Mouse (Mus musculus): ENCODE measurements at regions not wholly inside any gene's neighbourhood (a gene's known extent, or its start where the extent isn't known, plus 50 kb on each side); places are given as distances from the start of the nearest gene placed in this dataset.
A peak's percentile ranks its signal among the peaks of the same experiment; 100 is the strongest.

DNA sequence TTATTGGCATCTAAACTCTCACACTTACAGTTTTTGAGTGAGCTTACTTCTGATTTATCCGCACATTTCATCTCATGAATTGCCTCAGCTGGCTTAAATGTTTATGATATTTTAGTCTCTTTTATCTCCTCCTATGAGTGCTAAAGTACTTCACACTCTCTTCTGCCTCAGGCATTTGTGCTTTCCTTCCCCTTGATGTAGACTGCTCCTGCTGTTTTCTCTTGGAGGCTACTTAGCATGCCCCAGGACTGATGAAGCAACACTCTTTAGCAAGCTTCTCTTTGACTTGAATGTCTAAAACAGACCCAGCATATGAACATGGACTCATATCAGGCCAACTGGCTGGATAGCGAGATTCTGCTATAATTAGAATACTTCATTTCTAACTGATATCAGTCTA lies 882.8 kb downstream of the Tecrl start:
- DNase-seq, result no peak

DNA sequence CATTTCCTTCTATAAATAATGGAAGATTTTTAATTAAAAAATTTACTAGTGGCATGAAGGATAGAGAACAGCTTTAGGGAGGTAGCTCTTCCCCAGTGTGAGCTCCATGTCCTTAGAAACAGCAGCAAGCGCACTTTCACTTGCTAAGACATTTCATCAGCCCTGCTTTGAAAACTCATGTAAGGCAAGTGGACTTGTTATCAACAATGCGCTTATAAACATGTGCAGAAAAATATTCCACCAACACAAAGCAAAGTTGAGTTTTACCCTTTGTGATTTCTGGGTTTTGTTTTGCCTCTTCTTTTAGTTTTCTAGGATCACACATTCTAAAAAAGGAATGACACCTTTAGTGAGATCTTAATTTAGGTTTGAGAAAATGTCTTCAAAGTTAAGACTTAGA lies 890.7 kb downstream of the Tecrl start:
- no peak for DNase-seq

DNA sequence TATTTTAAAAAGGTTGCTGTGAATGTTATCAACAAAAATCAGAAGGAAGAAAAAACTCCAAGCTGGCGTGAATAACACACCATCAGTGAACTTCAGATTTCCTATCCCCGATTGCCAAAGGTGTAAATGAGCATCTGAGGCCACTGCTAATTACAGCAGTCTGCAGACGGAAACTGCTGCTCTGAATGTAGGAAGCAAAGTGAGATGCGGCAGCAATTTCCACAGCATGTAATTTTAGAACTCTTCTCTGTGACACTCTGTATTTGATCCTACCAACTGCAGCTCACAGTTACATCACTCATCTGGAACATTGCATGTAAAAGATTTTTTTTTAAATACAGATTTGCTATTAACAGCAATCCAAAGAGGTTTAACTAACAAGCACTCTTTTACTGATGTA lies 913.7 kb downstream of the Tecrl start:
- DNase-seq, result no peak

DNA sequence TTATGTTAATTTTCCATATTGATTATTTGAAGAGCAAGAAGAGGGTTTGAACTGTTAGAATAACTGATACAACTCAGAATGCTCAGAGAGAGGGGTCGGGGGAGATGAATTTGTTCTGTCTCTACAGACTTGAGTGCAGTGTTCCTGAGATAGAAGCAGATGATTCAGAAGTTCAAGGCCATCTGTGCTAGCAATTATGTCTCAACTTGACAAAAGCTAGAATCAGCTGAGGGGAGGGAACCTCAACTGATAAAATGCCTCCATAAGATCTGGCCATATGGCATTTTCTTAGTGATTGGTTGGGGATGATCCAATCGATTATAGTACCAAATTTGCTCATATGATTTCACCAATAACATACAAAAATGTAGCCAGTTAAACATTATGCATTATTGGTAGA lies 914.9 kb downstream of the Tecrl start:
- DNase-seq, result no peak

DNA sequence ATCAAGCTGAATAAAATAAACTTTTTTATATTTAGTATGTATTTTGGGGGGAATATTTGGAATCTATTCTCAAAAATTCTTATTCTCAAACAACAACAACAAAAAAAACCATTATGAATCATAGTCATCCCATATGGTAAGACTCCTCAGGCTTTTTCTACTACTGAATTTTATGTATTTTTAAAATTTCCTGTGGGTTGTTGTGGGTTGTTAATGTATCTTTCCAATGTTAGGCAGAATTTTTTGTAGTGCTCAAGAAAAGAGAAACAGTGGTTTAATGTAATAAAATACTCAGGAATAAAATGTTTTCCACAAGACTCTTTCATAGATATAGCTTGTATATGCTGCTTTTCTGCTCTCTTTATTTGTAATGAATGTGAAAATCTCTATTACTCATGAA lies 934.6 kb downstream of the Tecrl start:
- DNase-seq, result no peak

DNA sequence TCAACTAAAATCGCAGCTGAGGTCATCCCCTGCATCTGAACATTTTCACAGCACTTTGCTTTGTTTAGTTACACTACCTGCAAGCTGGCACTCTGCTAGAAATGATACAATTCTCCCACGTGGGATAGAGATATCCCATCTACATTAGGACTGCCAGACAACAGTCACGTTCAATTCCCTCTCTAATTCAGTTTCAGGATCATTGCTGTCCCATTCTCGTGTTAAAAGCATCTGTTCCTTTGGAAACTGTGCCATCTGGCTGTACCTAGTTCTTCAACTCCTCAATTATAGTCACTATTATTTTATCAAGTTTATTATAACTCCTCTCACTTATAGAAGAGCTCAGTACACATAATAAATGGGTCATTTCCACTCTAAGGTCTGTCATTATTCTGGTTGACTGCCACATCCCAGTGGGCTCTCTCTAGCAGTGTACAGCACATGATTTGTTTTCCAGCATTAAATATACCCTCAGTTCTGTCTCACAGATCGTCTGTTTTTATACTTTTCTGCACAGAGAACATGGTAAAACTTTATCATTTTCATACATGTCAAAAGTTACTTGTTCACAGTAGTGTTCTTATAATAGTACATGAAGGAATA lies 958.3 kb downstream of the Tecrl start:
- no peak for DNase-seq

DNA sequence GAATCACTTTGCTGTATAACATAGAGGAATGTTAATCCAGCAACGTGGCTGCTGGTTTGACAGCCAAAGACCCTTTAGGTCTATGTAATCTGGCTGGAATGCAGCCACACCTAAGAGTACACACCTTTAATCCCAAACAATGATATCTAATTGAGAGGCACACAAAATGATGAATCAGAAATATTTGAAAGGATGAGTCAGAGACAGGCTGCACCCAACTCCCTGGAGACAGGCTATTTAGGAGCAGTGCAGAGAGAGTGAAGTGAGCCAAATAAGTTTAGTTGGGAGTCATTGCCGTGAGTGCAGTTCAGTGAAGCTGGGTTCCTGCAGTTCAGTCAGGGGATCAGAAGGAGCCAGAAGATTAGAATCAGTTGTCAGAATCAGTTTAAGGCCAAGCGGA lies 993.4 kb downstream of the Tecrl start:
- no peak for DNase-seq

DNA sequence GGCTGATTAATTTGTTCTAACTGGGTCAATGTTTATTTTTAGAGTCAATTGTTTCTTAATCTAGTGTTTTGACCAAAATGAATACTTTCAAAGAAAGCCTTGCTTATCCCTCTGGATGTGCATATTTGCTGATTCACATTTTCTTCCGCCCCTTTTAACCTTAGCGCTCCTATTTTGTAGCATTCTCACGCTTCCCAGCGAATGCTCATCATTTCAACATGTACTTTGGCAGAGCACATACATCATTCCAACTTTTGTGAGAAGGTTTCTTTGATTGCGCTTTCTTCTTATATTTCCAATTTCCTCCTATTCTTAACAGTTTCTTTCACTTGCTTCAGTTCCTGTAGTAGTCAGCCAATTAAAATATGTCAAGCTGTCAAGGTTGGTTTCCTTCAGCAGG lies 998.7 kb downstream of the Tecrl start:
- no peak for DNase-seq

DNA sequence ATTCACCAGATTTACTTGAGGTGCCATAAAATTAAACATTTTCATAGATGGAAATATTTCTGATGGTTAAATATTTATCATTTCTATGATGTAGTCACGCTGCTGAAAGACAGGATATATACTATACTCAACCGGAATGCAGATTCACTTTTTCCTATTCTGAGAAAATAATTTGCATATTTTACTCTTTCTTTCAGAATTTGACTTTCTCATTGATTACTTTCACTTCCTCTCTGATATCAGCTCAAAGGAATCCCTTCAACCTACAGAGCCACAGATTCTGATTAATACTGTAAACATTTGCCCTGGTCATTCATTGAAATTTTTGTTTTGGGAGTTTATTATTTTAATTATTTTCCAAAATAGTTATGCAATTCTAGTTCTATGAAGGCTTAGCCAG lies 1003.9 kb downstream of the Tecrl start:
- no peak for DNase-seq

DNA sequence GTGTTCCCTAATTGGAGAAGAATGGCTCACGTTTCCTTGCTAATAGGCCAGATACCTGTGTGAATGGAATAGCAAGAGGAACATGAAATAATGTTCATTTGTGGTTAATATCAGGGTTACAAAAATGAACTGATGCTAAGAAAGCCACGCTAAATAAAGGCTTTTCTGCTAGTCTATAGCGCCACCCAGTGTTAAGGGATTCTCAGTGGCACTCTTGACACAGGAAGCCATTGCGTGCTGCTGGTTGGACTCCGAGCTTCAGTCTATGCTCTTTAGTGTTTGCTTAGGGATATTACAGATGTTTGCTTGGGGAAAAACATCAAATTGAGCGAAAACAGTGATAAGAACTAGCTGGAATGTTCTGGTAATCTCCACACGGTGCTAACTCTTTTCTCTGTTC lies 1008.3 kb downstream of the Tecrl start:
- DNase-seq, result peak; percentile 4

DNA sequence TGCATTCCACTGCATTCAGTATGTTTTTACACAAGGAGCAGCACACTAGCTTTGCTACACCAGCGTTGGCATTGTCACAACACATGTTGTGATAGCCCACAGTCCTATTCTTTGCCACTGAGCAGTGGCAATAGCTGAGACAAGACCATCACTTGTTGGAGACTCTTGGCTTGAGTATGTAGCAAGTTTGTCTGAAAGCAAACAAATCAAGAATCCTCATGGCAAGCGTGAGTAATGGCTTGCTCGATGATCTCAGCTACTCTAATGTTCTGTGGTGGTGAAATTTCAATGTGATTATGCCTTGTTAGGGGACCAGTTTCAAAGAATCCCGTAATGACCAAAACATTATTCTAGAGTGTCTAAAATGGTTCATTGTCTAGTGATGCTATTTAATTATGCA lies 1030.6 kb downstream of the Tecrl start:
- no peak for DNase-seq

DNA sequence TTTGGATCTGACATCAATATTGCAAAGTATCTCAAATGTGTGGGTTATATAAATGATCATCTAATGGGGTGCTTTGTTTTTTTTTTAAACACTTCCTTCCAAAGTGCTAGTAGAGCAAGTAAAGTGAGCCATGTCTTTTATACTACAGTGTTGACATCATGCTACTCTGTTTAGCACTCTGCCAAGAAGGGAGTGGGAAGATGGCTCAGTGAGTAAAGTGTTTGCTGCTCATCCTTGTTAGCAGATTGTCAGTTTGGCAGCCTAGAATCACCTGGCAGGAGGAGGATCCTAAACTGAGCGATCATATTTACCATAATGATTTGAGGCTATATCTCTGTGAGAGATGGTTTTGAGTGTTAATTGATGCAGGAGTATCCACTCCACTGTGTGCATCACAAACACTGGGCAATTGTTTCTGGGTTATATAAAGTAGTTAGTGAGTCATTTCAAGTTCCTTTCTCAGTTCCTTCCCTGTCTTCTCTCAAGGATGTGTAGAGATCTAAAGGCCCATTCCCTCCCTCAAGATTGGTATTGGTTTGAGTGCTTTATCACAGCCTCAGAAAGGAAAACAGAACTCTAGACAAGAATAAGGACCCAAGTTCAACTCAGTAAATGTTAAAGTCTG lies 1035.2 kb downstream of the Tecrl start:
- DNase-seq, result no peak

DNA sequence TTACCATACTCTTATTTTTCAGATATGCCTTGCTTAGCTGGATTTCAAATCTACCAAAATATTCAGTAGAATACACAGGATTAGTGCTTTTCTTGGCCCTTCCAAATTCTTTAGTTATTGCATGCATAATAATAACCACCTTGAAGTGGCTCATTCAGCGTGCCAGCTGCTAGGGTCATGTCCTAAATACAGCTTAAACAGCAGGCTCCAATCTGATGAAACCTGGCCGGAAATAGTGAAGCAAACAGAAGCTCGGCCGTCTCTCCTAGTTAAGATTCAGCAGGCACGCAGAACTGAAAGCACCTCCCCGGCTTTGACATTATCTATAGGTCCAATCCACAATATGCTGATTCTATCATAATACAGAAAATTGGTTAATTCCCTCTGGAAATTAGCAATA lies 1042.9 kb downstream of the Tecrl start:
- no peak for DNase-seq

DNA sequence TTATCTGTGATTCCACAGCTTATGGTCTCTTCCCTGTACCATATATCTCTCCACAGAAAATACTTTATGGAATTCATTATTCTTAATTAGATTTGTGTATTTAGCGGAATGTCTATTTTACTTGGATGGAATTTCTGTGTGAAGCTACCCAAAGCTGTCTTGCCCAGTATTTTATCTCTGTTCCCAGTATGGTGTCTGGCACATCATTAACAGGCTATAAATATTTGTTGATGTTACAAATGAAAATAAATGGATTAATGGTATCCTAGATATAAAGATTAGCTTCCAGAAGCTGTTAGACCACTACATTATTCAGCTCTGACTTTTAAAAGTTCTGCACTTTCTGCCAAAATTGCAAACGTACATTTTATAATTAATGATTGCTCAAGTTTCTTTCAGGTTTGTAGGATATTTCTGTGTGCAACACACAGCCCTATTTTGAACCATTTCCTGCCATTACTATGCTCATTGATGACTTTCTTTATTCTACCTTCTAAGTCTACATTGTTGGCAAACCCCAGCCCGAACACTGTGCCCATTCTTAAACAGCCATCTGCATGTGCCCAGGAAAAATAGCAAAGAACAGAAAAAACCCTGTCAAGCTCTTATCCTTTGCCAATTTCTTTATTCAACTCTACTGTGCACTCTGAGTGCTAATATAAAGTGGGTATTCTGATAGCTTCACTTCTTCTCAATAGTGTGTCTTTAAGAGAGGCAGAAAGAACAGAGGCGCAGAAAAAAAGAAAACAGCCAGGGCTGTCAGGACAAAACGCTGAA lies 1066.7 kb downstream of the Tecrl start:
- DNase-seq, result no peak

DNA sequence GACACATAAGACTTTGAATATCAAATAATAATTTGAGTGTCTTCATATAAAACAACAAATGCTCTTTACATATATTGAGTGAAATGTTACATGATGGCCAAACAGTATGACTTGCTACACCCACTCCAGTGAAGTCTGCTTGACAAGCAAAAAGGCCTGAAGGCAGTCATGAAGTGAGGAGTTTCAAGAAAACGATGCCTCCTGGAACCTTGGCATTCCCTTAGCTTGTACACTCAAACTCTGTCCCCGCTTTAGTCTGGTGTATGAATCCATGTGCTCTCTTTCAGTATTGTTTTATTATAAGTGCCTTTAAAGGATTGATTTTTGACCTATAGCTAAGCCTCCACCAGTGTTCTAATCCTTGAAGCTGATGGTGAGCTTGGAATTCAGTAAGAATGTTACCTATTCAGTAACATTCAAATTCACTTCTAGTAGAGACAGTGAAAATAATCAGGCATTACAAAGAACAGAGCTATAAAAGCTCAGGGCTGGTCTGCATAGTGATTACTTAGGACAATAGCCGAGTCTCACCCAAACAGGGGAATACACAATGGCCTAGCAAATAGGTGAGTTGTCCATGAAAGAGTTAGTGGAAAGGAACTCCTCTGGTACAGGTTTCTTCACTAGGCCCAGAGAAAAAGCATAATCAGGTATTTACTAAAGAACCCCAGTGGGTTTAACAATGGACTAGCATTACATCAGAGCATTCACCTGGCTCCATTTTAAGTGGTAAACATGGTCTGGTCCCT lies 1101.5 kb downstream of the Tecrl start:
- no peak for DNase-seq

DNA sequence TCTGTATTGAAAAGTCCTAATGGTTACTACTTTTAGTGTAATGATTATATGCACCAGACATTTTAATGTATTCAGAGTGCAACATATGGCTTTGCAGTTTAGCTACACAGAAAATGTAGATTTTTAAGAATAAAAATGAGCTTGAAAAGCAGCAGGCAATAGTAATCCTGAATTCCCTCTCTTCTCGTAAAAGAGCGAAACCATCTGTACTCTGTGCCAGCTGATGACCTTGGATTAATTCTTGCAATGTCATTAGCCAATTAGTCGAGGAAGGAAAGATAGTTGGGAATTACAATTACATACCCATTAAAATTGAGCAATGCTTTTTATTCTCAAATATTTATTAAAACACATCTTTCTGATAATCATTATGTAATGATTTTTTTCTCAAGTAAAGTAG lies 1128.7 kb downstream of the Tecrl start:
- no peak for DNase-seq

DNA sequence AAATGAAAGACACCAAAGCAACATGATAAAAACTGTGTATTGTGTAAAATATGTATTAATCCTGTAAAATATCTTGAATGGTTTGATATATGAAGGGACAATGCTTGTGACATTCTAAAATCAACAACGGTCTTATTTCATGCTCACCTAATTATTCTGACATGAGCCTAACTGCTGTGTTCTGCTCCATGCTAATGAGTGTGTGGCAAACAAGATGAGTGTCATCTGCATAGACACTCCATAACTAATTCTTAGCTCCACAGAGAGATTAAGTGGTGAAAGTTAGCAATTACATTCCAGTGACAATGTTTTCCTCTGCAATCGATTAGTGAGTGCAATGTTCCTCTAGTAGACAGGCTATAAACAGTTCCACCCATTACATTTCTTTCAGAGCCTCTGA lies 1131.4 kb downstream of the Tecrl start:
- DNase-seq, result no peak

DNA sequence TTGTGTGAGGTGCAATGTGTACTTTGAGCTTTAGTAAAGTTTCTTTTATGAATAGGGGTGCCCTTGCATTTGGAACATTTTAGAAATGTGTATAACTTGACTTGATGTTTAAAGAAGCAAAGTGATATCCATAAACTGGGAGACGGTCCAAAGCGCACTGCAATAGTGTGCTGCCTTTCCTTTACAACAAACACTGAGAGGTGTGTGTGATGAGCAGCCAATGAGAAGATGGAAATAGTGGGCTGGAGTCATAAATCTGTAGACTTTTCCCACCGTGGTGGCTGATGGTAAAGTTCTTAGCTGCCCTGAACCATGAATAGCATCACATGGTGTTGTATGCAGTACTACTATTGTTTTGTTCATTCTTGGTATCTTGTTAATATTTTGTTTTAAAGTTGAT lies 1151.4 kb downstream of the Tecrl start:
- DNase-seq, result no peak

Measured in cerebellum, adult 11-12 months (tissue).